34 mouse cellular contexts compared by ENCODE assay signal in the genomic region with DNA sequence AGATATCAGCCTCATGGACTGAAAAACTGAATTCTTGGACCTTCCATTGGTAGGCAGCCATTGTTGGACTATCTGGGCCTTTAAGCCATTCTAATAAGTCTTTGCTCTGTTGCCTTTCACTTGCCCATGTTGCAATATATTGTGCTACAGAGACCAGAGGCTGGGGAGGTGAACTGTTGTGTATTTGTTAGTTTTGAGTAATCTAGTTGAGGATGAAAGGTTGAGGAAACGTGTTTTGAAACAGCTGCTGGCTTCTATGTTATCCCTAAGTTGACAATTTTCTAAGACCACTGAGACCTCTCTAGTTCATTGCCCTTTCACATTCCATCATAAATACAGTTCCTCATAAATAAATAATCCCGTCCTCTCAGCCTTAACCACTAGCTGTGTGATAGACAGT. TPM values are rescaled to one million over a fixed set of nuclear protein-coding genes. Genes with fewer than 3 reads are reported as not detected.
"Had no signal": no experiment of that assay in that cellular context is flagged by ENCODE, and none has a peak within 500 bp of the region (broad histone marks: within the 10 kb centered on the region; RNA-seq: fewer than 3 reads in every experiment).

No protein-coding gene starts in this region.

- DNase-seq: cerebellum, adult 9-10 months; cerebellum, adult 9-11 months; cerebellum, postnatal 10 days; cerebellum, postnatal 14 days; cerebellum, postnatal 25 days; cerebellum, postnatal 36 days; embryo, embryonic 11 days; forebrain, postnatal 0 days; gastrocnemius, adult 2 months; gastrocnemius, postnatal 10 days; gastrocnemius, postnatal 14 days; gastrocnemius, postnatal 25 days; gastrocnemius, postnatal 36 days; heart, adult 11 months; heart, adult 18-20 months; heart, adult 2 months had no signal

- H3K4me3 ChIP-seq: embryonic facial prominence, embryonic 10.5 days; embryonic facial prominence, embryonic 12.5 days; embryonic facial prominence, embryonic 13.5 days; embryonic facial prominence, embryonic 15.5 days; erythroblast, embryonic 14.5 days; forebrain, embryonic 10.5 days; forebrain, embryonic 12.5 days; forebrain, embryonic 13.5 days; forebrain, embryonic 15.5 days; gastrocnemius, adult 2 months; heart, adult 2 months had no signal

- ATAC-seq: forebrain, embryonic 13.5 days; forebrain, embryonic 14.5 days; forebrain, embryonic 15.5 days; forebrain, embryonic 16.5 days; forebrain, postnatal 0 days had no signal

- H3K27ac ChIP-seq: embryonic facial prominence, embryonic 10.5 days; embryonic facial prominence, embryonic 12.5 days; embryonic facial prominence, embryonic 13.5 days; embryonic facial prominence, embryonic 15.5 days; forebrain, embryonic 10.5 days; forebrain, embryonic 12.5 days; forebrain, embryonic 13.5 days; forebrain, embryonic 15.5 days; gastrocnemius, adult 2 months; heart, adult 2 months had no signal

- H3K4me2 ChIP-seq: embryonic facial prominence, embryonic 12.5 days; embryonic facial prominence, embryonic 13.5 days; embryonic facial prominence, embryonic 15.5 days; forebrain, embryonic 12.5 days; forebrain, embryonic 13.5 days; forebrain, embryonic 15.5 days had no signal

- H3K27me3 ChIP-seq: embryonic facial prominence, embryonic 12.5 days; embryonic facial prominence, embryonic 13.5 days; embryonic facial prominence, embryonic 15.5 days; forebrain, embryonic 12.5 days; forebrain, embryonic 13.5 days; forebrain, embryonic 15.5 days had no signal

- H3K36me3 ChIP-seq: forebrain, embryonic 15.5 days had no signal

- H3K9ac ChIP-seq: embryonic facial prominence, embryonic 12.5 days; embryonic facial prominence, embryonic 13.5 days; embryonic facial prominence, embryonic 15.5 days; forebrain, embryonic 12.5 days; forebrain, embryonic 13.5 days; forebrain, embryonic 15.5 days; forebrain, postnatal 0 days had no signal

RNA-seq across cellular contexts. Expression of gene Arid3c, which starts 13.2 kb away (rescaled TPM):
- total RNA-seq: common myeloid progenitor, adult 5-6 weeks; forebrain, postnatal 0 days; gastrocnemius, adult 18-20 months; gastrocnemius, adult 2 months; gastrocnemius, adult 8-10 months; gastrocnemius, postnatal 10 days; gastrocnemius, postnatal 14 days; gastrocnemius, postnatal 25 days; gastrocnemius, postnatal 36 days; gastrocnemius, postnatal 4 days; granulocyte monocyte progenitor cell, adult 5-6 weeks; heart, adult 18-20 months; heart, adult 2 months; heart, adult 8-10 months had no signal
- polyA plus RNA-seq: embryonic facial prominence, embryonic 12.5 days; erythroblast, embryonic 14.5 days; forebrain, embryonic 16.5 days; gonadal fat pad, adult 2 months; heart, adult 2 months had no signal
